Mouse (Mus musculus): Measurements from ENCODE around the gene Myom1.

DNA sequence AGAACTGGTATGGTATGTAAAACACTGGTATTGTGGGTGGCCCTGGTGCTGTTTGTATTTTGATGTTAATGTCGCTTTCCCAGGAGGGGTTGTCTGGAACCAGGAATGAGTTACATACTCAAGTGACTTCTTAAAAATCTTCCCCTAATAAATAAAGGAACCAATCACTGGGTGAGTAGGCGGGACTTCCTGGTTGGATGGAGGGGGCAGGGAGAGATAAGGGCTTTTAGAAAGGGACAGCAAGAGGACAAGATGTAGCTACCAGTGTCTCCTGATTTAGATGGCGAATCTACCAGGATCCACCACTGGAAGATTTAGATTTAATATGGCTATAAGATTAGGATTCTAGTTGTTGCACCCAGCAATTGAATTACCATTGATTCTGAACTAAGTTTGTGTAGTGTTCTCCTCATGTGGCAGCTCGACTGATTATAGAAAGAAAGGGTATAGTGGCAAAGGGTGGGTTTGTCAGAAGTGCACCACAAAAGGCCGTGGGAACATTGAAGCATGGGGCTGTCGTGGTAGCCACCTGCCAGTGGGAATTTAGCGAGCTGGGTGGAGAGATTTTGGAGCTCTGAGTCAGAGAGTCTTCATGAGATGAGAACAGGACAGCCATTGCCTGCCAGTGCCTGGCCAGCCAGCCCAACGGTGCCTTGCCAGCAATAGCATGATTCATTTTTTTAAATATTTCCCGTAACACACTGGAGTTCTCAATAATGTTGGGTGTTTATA is 9.7 kb downstream of the Myom1 start:
- TF ChIP-seq EP300 (IDR thresholded peaks at IDR 0.05; ENCODE audit: low read depth) (no peak), CTCF (IDR thresholded peaks at IDR 0.05; ENCODE audit: low read depth) (no peak)
